Mouse (Mus musculus): ENCODE results near the gene Tnni3k. TPM values are rescaled to one million over a fixed set of nuclear protein-coding genes. Genes with fewer than 3 reads are reported as not detected.

Tnni3k gene
- polyA plus RNA-seq (2012; rRNA removed): 0.26 and 0.31 TPM in 2 replicates

GRCm38 (mm10) chr3:155055231-155055916 is at the start of gene Tnni3k:
Tnni3k (minus strand) TSS chr3:155055407.
- H3K4me1 ChIP-seq (ENCODE audit: control insufficient read depth, insufficient read depth, low read length): peaks cover 1% of the 10 kb centered on the region; the same call in 1 of the 2 replicates
- TF ChIP-seq POLR2A (IDR thresholded peaks at IDR 0.05; ENCODE audit: extremely low read depth, insufficient read depth, low read length) (no peak), CTCF (IDR thresholded peaks at IDR 0.05; ENCODE audit: extremely low read depth, insufficient read depth, low read length) (no peak)
- no peak within 1 kb of the TSS for H3K4me3 ChIP-seq (ENCODE audit: insufficient read depth, low read length)
- H3K27ac ChIP-seq (ENCODE audit: insufficient read depth, low read length): no peak within 1 kb of the TSS

- Histone ChIP-seq H3K27ac (ENCODE audit: insufficient read depth, low read length) (no peak overlapping the region), H3K4me1 (ENCODE audit: control insufficient read depth, insufficient read depth, low read length) (no peaks in the 10 kb centered on the region), H3K4me3 (ENCODE audit: insufficient read depth, low read length) (no peak overlapping the region)
- TF ChIP-seq POLR2A (IDR thresholded peaks at IDR 0.05; ENCODE audit: extremely low read depth, insufficient read depth, low read length): no peak
- TF ChIP-seq CTCF (IDR thresholded peaks at IDR 0.05; ENCODE audit: extremely low read depth, insufficient read depth, low read length): no peak
These were observed 44.1 kb upstream of the Tnni3k start for GRCm38 (mm10) chr3:155099266-155099665.

- peak within 1 kb of the TSS; percentile 96 for H3K4me3 ChIP-seq (ENCODE audit: insufficient read depth, low read length)
- peaks cover 2% of the 10 kb centered on the region; the same call in 1 of the 2 replicates for H3K4me1 ChIP-seq (ENCODE audit: control insufficient read depth, insufficient read depth, low read length)
- peak within 1 kb of the TSS; percentile 76 for H3K27ac ChIP-seq (ENCODE audit: insufficient read depth, low read length)
- TF ChIP-seq POLR2A (IDR thresholded peaks at IDR 0.05; ENCODE audit: extremely low read depth, insufficient read depth, low read length) (peak; percentile 78), CTCF (IDR thresholded peaks at IDR 0.05; ENCODE audit: extremely low read depth, insufficient read depth, low read length) (no peak)
These were observed 38.1 kb upstream of the Tnni3k start, which contains the start of the genes Fpgt and Lrriq3 for GRCm38 (mm10) chr3:155093116-155093956. Fpgt (minus strand) TSS chr3:155093403. Lrriq3 (plus strand) TSS chr3:155093434.

GRCm38 (mm10) chr3:155092081-155092480 is 36.9 kb upstream of the Tnni3k start:
- TF ChIP-seq POLR2A (IDR thresholded peaks at IDR 0.05; ENCODE audit: extremely low read depth, insufficient read depth, low read length) (no peak), CTCF (IDR thresholded peaks at IDR 0.05; ENCODE audit: extremely low read depth, insufficient read depth, low read length) (no peak)
- Histone ChIP-seq H3K27ac (ENCODE audit: insufficient read depth, low read length) (no peak overlapping the region), H3K4me3 (ENCODE audit: insufficient read depth, low read length) (peak overlapping the region; percentile 96; the same call in 1 of the 2 replicates), H3K4me1 (ENCODE audit: control insufficient read depth, insufficient read depth, low read length) (peaks cover 2% of the 10 kb centered on the region; the same call in 1 of the 2 replicates)

- Histone ChIP-seq H3K4me1 (ENCODE audit: control insufficient read depth, insufficient read depth, low read length) (no peaks in the 10 kb centered on the region), H3K4me3 (ENCODE audit: insufficient read depth, low read length) (no peak overlapping the region), H3K27ac (ENCODE audit: insufficient read depth, low read length) (no peak overlapping the region)
- TF ChIP-seq POLR2A (IDR thresholded peaks at IDR 0.05; ENCODE audit: extremely low read depth, insufficient read depth, low read length): no peak
- TF ChIP-seq CTCF (IDR thresholded peaks at IDR 0.05; ENCODE audit: extremely low read depth, insufficient read depth, low read length): no peak
These were observed 22.7 kb upstream of the Tnni3k start for GRCm38 (mm10) chr3:155077908-155078307.

GRCm38 (mm10) chr3:155059449-155059822 is 4.2 kb upstream of the Tnni3k start:
- Histone ChIP-seq H3K4me1 (ENCODE audit: control insufficient read depth, insufficient read depth, low read length) (peaks cover 1% of the 10 kb centered on the region; the same call in 1 of the 2 replicates), H3K4me3 (ENCODE audit: insufficient read depth, low read length) (no peak overlapping the region), H3K27ac (ENCODE audit: insufficient read depth, low read length) (no peak overlapping the region)
- TF ChIP-seq POLR2A (IDR thresholded peaks at IDR 0.05; ENCODE audit: extremely low read depth, insufficient read depth, low read length) (no peak), CTCF (IDR thresholded peaks at IDR 0.05; ENCODE audit: extremely low read depth, insufficient read depth, low read length) (no peak)

GRCm38 (mm10) chr3:155058800-155059448 is 3.7 kb upstream of the Tnni3k start:
- no peak overlapping the region for H3K4me3 ChIP-seq (ENCODE audit: insufficient read depth, low read length)
- no peak for TF ChIP-seq POLR2A (IDR thresholded peaks at IDR 0.05; ENCODE audit: extremely low read depth, insufficient read depth, low read length)
- no peak for TF ChIP-seq CTCF (IDR thresholded peaks at IDR 0.05; ENCODE audit: extremely low read depth, insufficient read depth, low read length)

GRCm38 (mm10) chr3:155057566-155057965 is 2.4 kb upstream of the Tnni3k start:
- no peak overlapping the region for H3K27ac ChIP-seq (ENCODE audit: insufficient read depth, low read length)
- H3K4me3 ChIP-seq (ENCODE audit: insufficient read depth, low read length): no peak overlapping the region
- H3K4me1 ChIP-seq (ENCODE audit: control insufficient read depth, insufficient read depth, low read length): peaks cover 1% of the 10 kb centered on the region; the same call in 1 of the 2 replicates
- TF ChIP-seq CTCF (IDR thresholded peaks at IDR 0.05; ENCODE audit: extremely low read depth, insufficient read depth, low read length) (no peak), POLR2A (IDR thresholded peaks at IDR 0.05; ENCODE audit: extremely low read depth, insufficient read depth, low read length) (no peak)

More at GRCm38 (mm10) chr3:155058800-155059448, 3.7 kb upstream of the Tnni3k start:
- no peak overlapping the region for H3K27ac ChIP-seq (ENCODE audit: insufficient read depth, low read length)
- peaks cover 1% of the 10 kb centered on the region; the same call in 1 of the 2 replicates for H3K4me1 ChIP-seq (ENCODE audit: control insufficient read depth, insufficient read depth, low read length)

- no peak for TF ChIP-seq CTCF (IDR thresholded peaks at IDR 0.05; ENCODE audit: extremely low read depth, insufficient read depth, low read length)
- no peak for TF ChIP-seq POLR2A (IDR thresholded peaks at IDR 0.05; ENCODE audit: extremely low read depth, insufficient read depth, low read length)
- Histone ChIP-seq H3K4me3 (ENCODE audit: insufficient read depth, low read length) (no peak overlapping the region), H3K4me1 (ENCODE audit: control insufficient read depth, insufficient read depth, low read length) (peaks cover 1% of the 10 kb centered on the region; the same call in 1 of the 2 replicates), H3K27ac (ENCODE audit: insufficient read depth, low read length) (no peak overlapping the region)
These were observed 1.4 kb upstream of the Tnni3k start for GRCm38 (mm10) chr3:155056606-155057005.

Measured in cortical plate, adult 2 months (tissue).